Mouse (Mus musculus) effector memory CD4-positive, alpha-beta T cell, adult 5 months (primary cell): ENCODE measurements around the gene Hhip. TPM values are rescaled to one million over a fixed set of nuclear protein-coding genes. Genes with fewer than 3 reads are reported as not detected.

Experiments
- polyA plus RNA-seq: library from polyadenylated mRNA; unstranded; fragments of 100-300 nt; shearing (Covaris generic); gene quantifications from one replicate; pipeline ENCODE4 v1.2.1, GENCODE M21; 2017

The Hhip gene
- not detected for polyA plus RNA-seq

DNA sequence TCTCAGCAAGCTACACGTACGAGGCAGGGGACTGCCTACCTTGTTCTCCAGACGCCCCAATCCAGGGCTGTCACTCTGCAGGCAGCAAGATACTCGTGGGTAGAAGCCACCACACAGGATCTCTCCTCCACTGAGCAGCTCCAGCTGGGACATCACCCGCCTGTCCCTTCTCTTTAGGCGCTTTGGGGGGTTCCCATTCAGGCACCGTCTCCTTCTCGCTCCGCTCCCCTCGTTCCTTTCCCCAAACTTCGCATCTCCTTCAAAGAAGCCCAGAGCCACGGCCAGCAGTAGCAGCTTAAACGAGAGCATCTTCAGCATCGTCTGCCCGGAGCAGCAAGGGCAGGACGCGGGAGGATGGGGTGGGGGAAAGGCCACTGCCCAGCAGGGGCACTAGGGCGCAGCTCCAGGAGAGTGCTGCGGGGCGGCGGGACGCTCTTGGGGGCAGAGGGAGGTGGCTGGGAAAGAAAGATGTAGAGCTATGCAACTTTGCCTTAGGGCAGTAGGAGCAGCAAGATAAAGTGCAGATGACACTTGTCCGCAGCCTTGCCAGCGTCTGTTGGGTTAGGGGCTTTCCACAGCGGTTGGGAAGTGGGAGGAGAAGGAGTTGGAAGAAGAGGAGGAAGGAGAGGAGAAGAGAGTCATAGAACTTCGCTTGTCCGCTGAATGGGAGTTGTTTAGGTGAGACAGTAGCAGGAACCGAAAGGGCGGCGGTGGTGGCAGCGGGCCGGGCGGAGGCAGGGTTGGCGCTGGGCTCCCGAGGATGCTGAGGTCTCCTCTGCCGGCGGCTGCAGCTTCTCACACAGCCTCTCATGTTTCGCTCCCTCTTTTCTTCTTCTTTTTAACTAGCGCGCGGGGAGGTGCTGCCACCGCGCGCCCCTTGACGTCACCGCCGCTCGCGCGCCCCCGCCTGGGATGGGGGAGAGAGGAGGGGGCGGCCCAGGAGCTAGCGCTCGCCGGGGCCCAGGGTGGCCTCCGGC is at the start of gene Hhip:
Gene Hhip (minus strand): TSS at position 809 of the 977 bp plus-strand sequence.

